Mouse (Mus musculus): Measurements from ENCODE around the gene Gmfb.
A peak's percentile ranks its signal among the peaks of the same experiment; 100 is the strongest.
"Not testable (repeated sequence)": the region's sequence is repeated elsewhere in the genome, so short reads cannot be mapped to it uniquely, and the experiment has no call there.

Gene Gmfb

GRCm38 (mm10) chr14:46821873-46822716, at the start of gene Gmfb:
TSS of gene Gmfb (minus strand) at chr14:46822242.
- peak; percentile 97 for DNase-seq

GRCm38 (mm10) chr14:46862922-46863321, 40.9 kb upstream of the Gmfb start:
- no peak for DNase-seq

- DNase-seq: no peak
These were observed 31.6 kb upstream of the Gmfb start for GRCm38 (mm10) chr14:46853677-46854076.

- no peak for DNase-seq
These were observed 27.7 kb upstream of the Gmfb start for GRCm38 (mm10) chr14:46849769-46850168.

GRCm38 (mm10) chr14:46848736-46849135, 26.7 kb upstream of the Gmfb start:
- no peak for DNase-seq

GRCm38 (mm10) chr14:46848063-46848590, 26.1 kb upstream of the Gmfb start:
- no peak for DNase-seq

- no peak for DNase-seq
These were observed 23.7 kb upstream of the Gmfb start for GRCm38 (mm10) chr14:46845706-46846105.

- DNase-seq: no peak
These were observed 17.3 kb upstream of the Gmfb start for GRCm38 (mm10) chr14:46839326-46839725.

- peak; percentile 64 for DNase-seq
These were observed 10.6 kb upstream of the Gmfb start for GRCm38 (mm10) chr14:46832354-46833272.

GRCm38 (mm10) chr14:46831837-46832333, 9.8 kb upstream of the Gmfb start, which contains the start of gene Cgrrf1:
TSS of gene Cgrrf1 (plus strand) at chr14:46832125.
- peak; percentile 98 for DNase-seq

GRCm38 (mm10) chr14:46831295-46831694, 9.3 kb upstream of the Gmfb start:
- no peak for DNase-seq

GRCm38 (mm10) chr14:46827430-46827829, 5.4 kb upstream of the Gmfb start:
- no peak for DNase-seq

- DNase-seq: no peak
These were observed 2.0 kb upstream of the Gmfb start for GRCm38 (mm10) chr14:46823996-46824395.

GRCm38 (mm10) chr14:46821271-46821872, 670 bp downstream of the Gmfb start:
- peak; percentile 48 for DNase-seq

- not testable (repeated sequence) for DNase-seq
These were observed 2.1 kb downstream of the Gmfb start for GRCm38 (mm10) chr14:46819961-46820360.

- no peak for DNase-seq
These were observed 3.3 kb downstream of the Gmfb start for GRCm38 (mm10) chr14:46818743-46819142.

GRCm38 (mm10) chr14:46816916-46817622, 5.0 kb downstream of the Gmfb start:
- DNase-seq: no peak

GRCm38 (mm10) chr14:46815640-46816039, 6.4 kb downstream of the Gmfb start:
- no peak for DNase-seq

- no peak for DNase-seq
These were observed 14.1 kb downstream of the Gmfb start for GRCm38 (mm10) chr14:46807927-46808326.

- DNase-seq: no peak
These were observed 15.9 kb downstream of the Gmfb start for GRCm38 (mm10) chr14:46806186-46806585.

- no peak for DNase-seq
These were observed 18.3 kb downstream of the Gmfb start for GRCm38 (mm10) chr14:46803791-46804190.

- DNase-seq: no peak
These were observed 18.8 kb downstream of the Gmfb start for GRCm38 (mm10) chr14:46803259-46803658.

All from kidney, postnatal 10 days (tissue).